Mouse (Mus musculus): Measurements from ENCODE around the gene Trim52. TPM values are rescaled to one million over a fixed set of nuclear protein-coding genes. Genes with fewer than 3 reads are reported as not detected.
A peak's percentile ranks its signal among the peaks of the same experiment; 100 is the strongest.
"Not testable (repeated sequence)": the region's sequence is repeated elsewhere in the genome, so short reads cannot be mapped to it uniquely, and the experiment has no call there.

Trim52 gene
- polyA plus RNA-seq, 1 experiment from 2014 or later = not detected

GRCm38 (mm10) chr14:106151188-106151587, 45.2 kb downstream of the Trim52 start:
- Histone ChIP-seq H3K36me3 (ENCODE audit: control insufficient read depth, insufficient read depth, low read length) (no peaks in the 10 kb centered on the region), H3K4me2 (ENCODE audit: low read depth, low read length) (no peak overlapping the region), H3K4me3 (ENCODE audit: low read depth, low read length) (no peak overlapping the region), H3K9ac (replicated peaks; ENCODE audit: low read depth, low read length) (no peak overlapping the region), H3K9me3 (ENCODE audit: control insufficient read depth, low read length) (no peaks in the 10 kb centered on the region), H3K27me3 (ENCODE audit: control insufficient read depth, insufficient read depth, low read length) (no peaks in the 10 kb centered on the region), H3K27ac (ENCODE audit: low read depth, low read length) (no peak overlapping the region), H3K4me1 (ENCODE audit: control insufficient read depth, insufficient read depth, low read length) (no peaks in the 10 kb centered on the region)
- no peak for ATAC-seq (ENCODE audit: low read depth)
- 71% methylated on average over 2 of the region's 2 CpGs for WGBS

- no peaks in the 10 kb centered on the region for H3K9me3 ChIP-seq (ENCODE audit: control insufficient read depth, low read length)
- no peak overlapping the region for H3K4me2 ChIP-seq (ENCODE audit: low read depth, low read length)
- H3K4me1 ChIP-seq (ENCODE audit: control insufficient read depth, insufficient read depth, low read length) = no peaks in the 10 kb centered on the region
- H3K4me3 ChIP-seq (ENCODE audit: low read depth, low read length) = no peak overlapping the region
- H3K27ac ChIP-seq (ENCODE audit: low read depth, low read length) = no peak overlapping the region
- no peaks in the 10 kb centered on the region for H3K27me3 ChIP-seq (ENCODE audit: control insufficient read depth, insufficient read depth, low read length)
- ATAC-seq (ENCODE audit: low read depth) = no peak
- no peak overlapping the region for H3K9ac ChIP-seq (replicated peaks; ENCODE audit: low read depth, low read length)
- WGBS = 81% methylated on average over 7 of the region's 7 CpGs
- no peaks in the 10 kb centered on the region for H3K36me3 ChIP-seq (ENCODE audit: control insufficient read depth, insufficient read depth, low read length)
Measured at GRCm38 (mm10) chr14:106154879-106155576, 49.0 kb downstream of the Trim52 start.

- Histone ChIP-seq H3K4me2 (ENCODE audit: low read depth, low read length) (no peak overlapping the region), H3K27ac (ENCODE audit: low read depth, low read length) (no peak overlapping the region), H3K36me3 (ENCODE audit: control insufficient read depth, insufficient read depth, low read length) (no peaks in the 10 kb centered on the region), H3K9me3 (ENCODE audit: control insufficient read depth, low read length) (no peaks in the 10 kb centered on the region), H3K9ac (replicated peaks; ENCODE audit: low read depth, low read length) (no peak overlapping the region), H3K4me1 (ENCODE audit: control insufficient read depth, insufficient read depth, low read length) (no peaks in the 10 kb centered on the region), H3K4me3 (ENCODE audit: low read depth, low read length) (no peak overlapping the region), H3K27me3 (ENCODE audit: control insufficient read depth, insufficient read depth, low read length) (no peaks in the 10 kb centered on the region)
- ATAC-seq (ENCODE audit: low read depth) = no peak
- WGBS = 92% methylated on average over 1 of the region's 1 CpGs
Measured at GRCm38 (mm10) chr14:106156533-106156932, 50.5 kb downstream of the Trim52 start.

- Histone ChIP-seq H3K36me3 (ENCODE audit: control insufficient read depth, insufficient read depth, low read length) (no peaks in the 10 kb centered on the region), H3K27me3 (ENCODE audit: control insufficient read depth, insufficient read depth, low read length) (no peaks in the 10 kb centered on the region), H3K4me1 (ENCODE audit: control insufficient read depth, insufficient read depth, low read length) (no peaks in the 10 kb centered on the region), H3K4me3 (ENCODE audit: low read depth, low read length) (no peak overlapping the region), H3K4me2 (ENCODE audit: low read depth, low read length) (no peak overlapping the region), H3K27ac (ENCODE audit: low read depth, low read length) (no peak overlapping the region), H3K9ac (replicated peaks; ENCODE audit: low read depth, low read length) (no peak overlapping the region), H3K9me3 (ENCODE audit: control insufficient read depth, low read length) (no peaks in the 10 kb centered on the region)
- ATAC-seq (ENCODE audit: low read depth) = no peak
- WGBS = 80% methylated on average over 3 of the region's 3 CpGs
Measured at GRCm38 (mm10) chr14:106162331-106162730, 56.3 kb downstream of the Trim52 start.

DNA sequence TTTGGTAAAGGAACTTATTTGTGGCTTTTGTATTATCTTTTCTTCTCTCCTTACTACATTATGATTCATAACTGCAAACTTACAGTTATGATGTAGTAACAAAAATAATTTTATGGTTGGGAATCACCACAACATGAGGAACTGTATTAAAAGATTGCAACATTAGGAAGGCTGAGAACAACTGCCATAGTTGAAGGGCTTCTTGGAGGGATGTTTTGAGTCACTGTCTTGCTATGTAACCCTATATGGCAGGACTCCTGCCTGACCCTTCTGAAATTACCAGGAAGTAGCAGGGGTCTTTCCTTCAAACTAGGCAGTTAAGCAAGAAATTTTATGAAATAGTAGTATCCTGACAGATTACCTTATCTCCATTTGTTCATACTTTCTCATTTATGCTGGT, 57.2 kb downstream of the Trim52 start:
- H3K27ac ChIP-seq (ENCODE audit: low read depth, low read length) = no peak overlapping the region
- no peak for ATAC-seq (ENCODE audit: low read depth)
- no peak overlapping the region for H3K4me2 ChIP-seq (ENCODE audit: low read depth, low read length)
- H3K27me3 ChIP-seq (ENCODE audit: control insufficient read depth, insufficient read depth, low read length) = no peaks in the 10 kb centered on the region
- H3K4me3 ChIP-seq (ENCODE audit: low read depth, low read length) = no peak overlapping the region
- H3K4me1 ChIP-seq (ENCODE audit: control insufficient read depth, insufficient read depth, low read length) = no peaks in the 10 kb centered on the region
- H3K9me3 ChIP-seq (ENCODE audit: control insufficient read depth, low read length) = no peaks in the 10 kb centered on the region
- H3K9ac ChIP-seq (replicated peaks; ENCODE audit: low read depth, low read length) = no peak overlapping the region
- H3K36me3 ChIP-seq (ENCODE audit: control insufficient read depth, insufficient read depth, low read length) = no peaks in the 10 kb centered on the region

DNA sequence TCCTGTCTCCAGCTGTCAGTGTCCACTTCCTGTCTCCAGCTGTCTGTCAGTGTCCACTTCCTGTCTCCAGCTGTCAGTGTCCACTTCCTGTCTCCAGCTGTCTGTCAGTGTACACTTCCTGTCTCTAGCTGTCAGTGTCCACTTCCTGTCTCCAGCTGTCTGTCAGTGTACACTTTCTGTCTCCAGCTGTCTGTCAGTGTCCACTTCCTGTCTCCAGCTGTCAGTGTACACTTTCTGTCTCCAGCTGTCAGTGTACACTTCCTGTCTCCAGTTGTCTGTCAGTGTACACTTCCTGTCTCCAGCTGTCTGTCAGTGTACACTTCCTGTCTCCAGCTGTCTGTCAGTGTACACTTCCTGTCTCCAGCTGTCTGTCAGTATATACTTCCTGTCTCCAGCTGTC, 57.9 kb downstream of the Trim52 start:
- not testable (repeated sequence) for H3K4me3 ChIP-seq (ENCODE audit: low read depth, low read length); H3K27ac ChIP-seq (ENCODE audit: low read depth, low read length); H3K27me3 ChIP-seq (ENCODE audit: control insufficient read depth, insufficient read depth, low read length); H3K4me1 ChIP-seq (ENCODE audit: control insufficient read depth, insufficient read depth, low read length); H3K9ac ChIP-seq (replicated peaks; ENCODE audit: low read depth, low read length); ATAC-seq (ENCODE audit: low read depth); H3K36me3 ChIP-seq (ENCODE audit: control insufficient read depth, insufficient read depth, low read length); H3K9me3 ChIP-seq (ENCODE audit: control insufficient read depth, low read length); H3K4me2 ChIP-seq (ENCODE audit: low read depth, low read length)

GRCm38 (mm10) chr14:106176879-106177278, 70.9 kb downstream of the Trim52 start:
- Histone ChIP-seq H3K27me3 (ENCODE audit: control insufficient read depth, insufficient read depth, low read length) (no peaks in the 10 kb centered on the region), H3K27ac (ENCODE audit: low read depth, low read length) (no peak overlapping the region), H3K4me3 (ENCODE audit: low read depth, low read length) (no peak overlapping the region), H3K4me1 (ENCODE audit: control insufficient read depth, insufficient read depth, low read length) (no peaks in the 10 kb centered on the region), H3K36me3 (ENCODE audit: control insufficient read depth, insufficient read depth, low read length) (no peaks in the 10 kb centered on the region), H3K4me2 (ENCODE audit: low read depth, low read length) (no peak overlapping the region), H3K9ac (replicated peaks; ENCODE audit: low read depth, low read length) (no peak overlapping the region), H3K9me3 (ENCODE audit: control insufficient read depth, low read length) (no peaks in the 10 kb centered on the region)
- ATAC-seq (ENCODE audit: low read depth) = peak; percentile 70; the same call in 1 of the 2 replicates
- WGBS = 54% methylated on average over 5 of the region's 5 CpGs

- H3K4me3 ChIP-seq (ENCODE audit: low read depth, low read length) = no peak overlapping the region
- no peaks in the 10 kb centered on the region for H3K4me1 ChIP-seq (ENCODE audit: control insufficient read depth, insufficient read depth, low read length)
- no peak for ATAC-seq (ENCODE audit: low read depth)
- no peak overlapping the region for H3K4me2 ChIP-seq (ENCODE audit: low read depth, low read length)
- H3K9me3 ChIP-seq (ENCODE audit: control insufficient read depth, low read length) = no peaks in the 10 kb centered on the region
- no peak overlapping the region for H3K27ac ChIP-seq (ENCODE audit: low read depth, low read length)
- WGBS = 62% methylated on average over 4 of the region's 4 CpGs
- no peaks in the 10 kb centered on the region for H3K27me3 ChIP-seq (ENCODE audit: control insufficient read depth, insufficient read depth, low read length)
- H3K9ac ChIP-seq (replicated peaks; ENCODE audit: low read depth, low read length) = no peak overlapping the region
- no peaks in the 10 kb centered on the region for H3K36me3 ChIP-seq (ENCODE audit: control insufficient read depth, insufficient read depth, low read length)
Measured at GRCm38 (mm10) chr14:106178245-106178644, 72.2 kb downstream of the Trim52 start.

DNA sequence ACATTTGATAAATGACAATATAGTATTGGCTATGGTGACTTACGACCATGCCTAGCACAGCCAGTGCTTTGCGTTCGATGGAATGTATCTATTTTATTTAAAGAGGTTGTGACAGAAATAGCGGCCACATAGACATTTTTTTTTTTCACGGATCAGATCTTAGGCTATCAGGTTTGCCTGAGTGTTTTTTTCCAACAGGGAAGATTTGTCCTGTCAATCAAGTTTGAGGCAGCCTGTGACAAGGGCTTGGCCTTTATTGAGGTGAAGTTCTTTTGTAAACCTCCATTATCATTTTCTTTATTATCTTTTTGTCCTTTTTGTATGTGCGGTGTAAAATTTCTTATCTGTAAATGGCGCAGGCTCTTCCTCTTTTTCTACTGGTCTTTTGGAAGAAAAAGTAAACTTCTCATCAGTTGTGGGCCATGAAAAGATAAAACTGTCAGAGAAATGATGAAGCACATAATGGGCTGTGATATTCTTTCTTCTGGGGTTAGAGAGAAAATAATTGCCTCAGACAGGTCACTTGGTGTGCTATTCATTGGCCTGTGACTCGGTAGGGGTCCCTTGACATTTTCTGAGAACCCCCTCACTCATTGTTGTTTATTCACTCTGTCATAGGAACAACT, 73.2 kb downstream of the Trim52 start:
- Histone ChIP-seq H3K9ac (replicated peaks; ENCODE audit: low read depth, low read length) (no peak overlapping the region), H3K9me3 (ENCODE audit: control insufficient read depth, low read length) (no peaks in the 10 kb centered on the region), H3K36me3 (ENCODE audit: control insufficient read depth, insufficient read depth, low read length) (no peaks in the 10 kb centered on the region), H3K27me3 (ENCODE audit: control insufficient read depth, insufficient read depth, low read length) (no peaks in the 10 kb centered on the region), H3K4me1 (ENCODE audit: control insufficient read depth, insufficient read depth, low read length) (no peaks in the 10 kb centered on the region), H3K4me2 (ENCODE audit: low read depth, low read length) (no peak overlapping the region), H3K27ac (ENCODE audit: low read depth, low read length) (no peak overlapping the region), H3K4me3 (ENCODE audit: low read depth, low read length) (no peak overlapping the region)
- ATAC-seq (ENCODE audit: low read depth) = no peak
- WGBS = 38% methylated on average over 8 of the region's 8 CpGs
